Mouse (Mus musculus) natural killer cell, adult 2 months (primary cell): ENCODE results near the gene Acvrl1.
"Not testable (repeated sequence)": the region's sequence is repeated elsewhere in the genome, so short reads cannot be mapped to it uniquely, and the experiment has no call there.

Experiments used
- DNase-seq, 2 experiments: peaks; one replicate each; pipeline ENCODE4 v3.0.0; 2022; ENCODE audit warnings: low spot score in 2 of 2

Acvrl1 gene

DNA sequence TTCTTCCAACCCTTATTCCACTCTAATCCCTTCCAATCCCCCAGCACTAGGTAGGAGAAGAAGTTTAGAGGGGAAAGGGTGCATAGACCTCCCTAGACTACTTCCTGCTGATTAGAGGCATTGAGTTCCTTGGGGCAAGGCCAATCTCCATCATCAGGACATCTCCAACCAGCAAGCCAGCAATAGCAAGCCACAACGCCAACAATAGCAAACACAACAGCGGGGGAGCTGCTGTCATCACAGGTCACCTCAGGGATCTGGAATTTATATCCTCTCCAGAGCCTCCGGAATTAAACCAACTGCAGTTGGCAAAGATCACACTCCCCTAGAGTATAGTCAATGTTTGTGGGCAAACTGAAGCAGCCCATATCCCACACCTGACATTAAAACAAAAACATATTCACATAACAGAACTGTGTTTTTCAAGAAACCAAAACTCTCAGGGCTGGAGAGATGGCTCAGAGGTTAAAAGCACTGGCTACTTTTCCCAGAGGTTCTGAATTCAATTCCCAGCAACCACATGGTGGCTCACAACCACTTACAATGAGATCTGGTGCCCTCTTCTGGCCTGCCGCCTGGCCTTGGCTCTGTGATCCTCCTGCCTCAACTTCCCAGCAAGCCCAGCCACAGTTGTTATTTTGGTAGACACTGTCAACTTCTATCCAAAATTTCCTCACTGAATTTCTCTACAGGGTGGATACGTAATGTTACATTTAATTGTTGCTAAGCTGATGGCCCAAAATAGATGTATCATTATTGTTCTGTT is 20.2 kb upstream of the Acvrl1 start:
- no peak for DNase-seq

DNA sequence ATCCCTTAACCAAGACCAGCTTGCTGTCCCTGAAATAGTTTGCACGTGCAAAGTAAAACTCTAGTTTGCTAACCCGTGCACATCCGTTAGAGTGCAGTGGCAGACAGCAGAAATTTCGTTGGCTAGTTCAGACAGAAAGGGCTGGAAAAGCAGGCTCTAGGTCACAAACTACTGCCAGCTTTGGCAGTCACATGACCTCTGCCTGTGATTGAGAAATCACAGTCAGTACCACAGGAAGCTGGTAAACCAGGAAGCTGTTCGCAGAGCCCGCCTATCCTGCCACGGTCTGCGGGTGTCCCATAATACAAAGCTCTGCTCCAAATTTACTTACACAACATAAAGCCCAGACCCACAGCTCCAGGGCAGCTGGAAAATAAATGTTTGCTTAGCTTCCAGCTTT is 15.1 kb upstream of the Acvrl1 start:
- no peak for DNase-seq

DNA sequence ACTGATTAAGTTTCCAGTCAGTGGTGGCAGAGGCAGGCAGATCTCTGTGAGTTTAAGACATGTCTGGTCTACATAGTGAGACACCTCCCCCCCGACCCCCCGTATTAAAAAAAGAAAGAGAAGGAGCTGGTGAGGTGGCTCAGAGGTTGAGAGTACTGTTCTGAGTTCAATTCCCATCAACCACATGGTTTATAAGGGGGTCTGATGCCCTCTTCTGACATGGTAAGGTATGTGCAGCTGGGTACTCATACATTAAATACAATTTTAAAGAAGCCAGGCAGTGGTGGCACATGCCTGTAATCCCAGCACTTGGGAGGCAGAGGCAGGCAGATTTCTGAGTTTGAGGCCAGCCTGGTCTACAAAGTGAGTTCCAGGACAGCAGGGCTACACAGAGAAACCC is 14.5 kb upstream of the Acvrl1 start:
- not testable (repeated sequence) for DNase-seq

DNA sequence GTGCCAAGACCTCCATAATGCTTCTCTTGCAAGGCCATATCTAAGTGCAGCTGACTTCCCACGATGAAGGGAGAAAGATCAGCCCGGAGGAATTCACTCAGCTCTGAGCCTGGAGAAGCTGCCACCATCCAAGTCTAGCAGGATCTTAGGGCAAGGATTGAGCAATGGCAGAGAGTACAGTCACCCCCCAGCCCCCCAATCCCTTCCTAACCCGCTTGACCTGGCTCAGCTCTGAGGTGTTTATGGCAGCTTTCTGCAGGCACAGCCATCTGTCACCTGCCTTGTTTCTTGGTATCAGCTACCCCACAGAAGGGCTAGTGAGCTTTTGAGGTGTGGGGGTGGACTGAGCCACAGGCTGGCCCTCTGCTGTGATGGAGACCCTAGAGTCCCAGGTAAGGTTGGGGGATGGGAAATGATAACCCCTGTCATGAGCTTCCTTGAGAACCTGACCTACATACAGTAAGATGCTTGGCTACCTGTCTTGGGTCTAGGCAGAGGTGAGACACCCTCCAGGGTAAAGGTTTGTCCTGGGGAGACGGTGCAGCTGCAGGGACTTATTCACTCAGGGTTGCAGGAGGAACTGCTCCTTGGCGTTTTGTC is 12.7 kb upstream of the Acvrl1 start, which contains the start of gene Ankrd33:
Ankrd33 (plus strand) TSS at position 245 of the 600 bp plus-strand sequence.
- DNase-seq = no peak

DNA sequence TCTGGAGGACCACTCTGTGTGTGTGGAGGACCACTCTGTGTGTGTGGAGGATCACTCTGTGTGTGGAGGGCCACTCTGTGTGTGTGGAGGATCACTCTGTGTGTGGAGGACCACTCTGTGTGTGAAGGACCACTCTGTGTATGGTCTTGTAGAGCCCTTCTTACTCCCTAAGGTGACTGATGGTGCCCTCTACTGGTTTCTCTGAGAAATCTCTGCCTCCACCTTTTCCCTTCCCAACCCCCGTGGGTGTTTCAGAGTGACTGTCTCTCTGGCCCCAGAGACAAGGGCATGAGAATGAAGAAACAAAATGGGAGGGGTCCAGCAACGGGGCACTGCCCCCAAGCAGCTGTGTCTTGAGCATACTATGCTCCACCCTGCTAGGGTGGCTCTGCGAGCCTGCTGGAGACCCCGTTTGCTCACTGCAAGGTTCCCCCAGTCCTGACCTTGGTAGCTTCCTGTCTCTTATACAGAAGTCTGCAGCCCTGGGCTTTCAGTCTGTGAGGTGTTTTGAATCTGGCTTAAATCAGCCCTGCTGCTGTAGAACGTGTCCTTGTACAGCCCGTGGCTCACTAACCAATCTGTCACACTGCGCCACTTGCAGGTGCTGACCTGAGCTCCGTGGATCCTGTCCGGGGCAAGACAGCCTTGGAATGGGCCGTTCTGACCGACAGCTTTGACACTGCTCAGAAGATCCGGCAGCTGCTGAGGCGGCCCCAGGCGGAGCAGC is 9.8 kb upstream of the Acvrl1 start:
- DNase-seq = no peak

DNA sequence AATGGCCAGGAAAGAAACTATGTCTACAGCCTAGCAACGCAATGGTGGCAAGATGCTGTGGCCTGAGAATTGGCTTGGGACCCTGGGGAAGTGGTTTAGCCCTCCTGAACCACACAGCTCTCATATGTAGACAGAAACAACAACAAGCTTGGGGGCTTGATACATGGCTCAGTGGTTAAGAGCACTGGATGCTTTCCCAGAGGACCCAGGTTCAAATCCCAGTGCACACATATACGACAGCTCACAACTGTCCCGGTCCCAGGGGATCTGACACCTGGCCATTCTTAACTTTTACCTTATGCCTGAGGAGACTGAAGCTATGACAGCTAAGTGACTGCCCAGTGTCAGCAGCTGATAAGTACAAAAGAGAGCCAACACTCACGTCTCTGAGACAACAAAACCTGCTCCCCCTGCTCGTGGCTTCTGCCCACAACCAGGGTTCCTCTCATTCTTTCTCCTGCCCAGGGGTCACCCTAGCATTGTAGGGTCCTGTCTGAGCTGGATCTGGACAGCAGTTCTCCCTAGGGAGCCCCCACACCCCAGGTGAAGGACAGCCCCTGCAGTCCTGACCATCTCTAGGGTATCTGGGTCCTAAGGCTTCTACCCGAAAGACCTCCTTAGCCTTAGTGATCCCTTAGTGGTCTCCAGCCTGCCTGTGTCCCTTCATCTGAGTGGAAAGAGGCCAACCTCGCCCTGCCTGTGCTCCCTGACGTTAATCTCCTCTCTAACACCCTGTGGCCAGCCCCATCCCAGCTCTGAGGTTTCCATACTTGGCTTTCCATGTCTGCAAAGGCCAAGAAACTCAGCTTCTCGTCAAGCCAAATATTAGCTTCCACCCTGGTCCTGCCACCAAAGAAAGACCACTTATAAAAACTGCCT is 6.7 kb upstream of the Acvrl1 start:
- DNase-seq = no peak

DNA sequence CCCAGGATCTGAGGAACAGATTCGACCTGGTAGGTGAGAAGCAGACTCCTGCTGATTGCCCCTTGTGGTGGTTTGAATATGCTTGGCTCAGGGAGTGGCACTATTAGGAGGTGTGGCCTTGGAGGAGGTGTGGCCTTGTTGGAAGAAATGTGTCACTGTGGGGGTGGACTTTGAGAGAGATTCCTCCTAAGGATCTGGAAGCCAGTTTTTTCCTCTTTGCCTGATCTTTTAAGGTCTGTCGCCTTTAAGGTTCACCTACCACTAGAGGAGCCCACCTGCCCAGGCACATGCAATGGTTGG is 6.1 kb upstream of the Acvrl1 start:
- DNase-seq = no peak

DNA sequence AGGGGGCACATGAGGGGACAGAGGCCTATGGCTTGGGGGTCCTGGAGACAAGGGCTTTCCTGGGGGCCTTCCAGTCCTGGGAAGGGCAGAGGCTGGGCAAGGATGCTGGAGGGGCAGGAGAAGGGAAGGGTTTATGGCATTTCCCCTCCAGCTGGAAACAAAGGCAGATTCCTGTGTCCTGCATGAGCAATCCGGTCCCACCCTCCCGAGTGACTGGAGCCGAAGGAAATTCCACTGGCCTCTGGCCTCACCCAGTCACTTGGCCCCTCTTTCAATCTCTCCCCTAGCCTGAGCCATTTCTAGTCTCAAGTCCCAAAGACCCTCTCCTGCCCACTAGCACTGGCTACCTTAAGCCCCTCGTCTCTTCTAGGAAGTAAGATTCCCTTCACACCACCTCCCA is 5.1 kb upstream of the Acvrl1 start:
- DNase-seq = no peak

DNA sequence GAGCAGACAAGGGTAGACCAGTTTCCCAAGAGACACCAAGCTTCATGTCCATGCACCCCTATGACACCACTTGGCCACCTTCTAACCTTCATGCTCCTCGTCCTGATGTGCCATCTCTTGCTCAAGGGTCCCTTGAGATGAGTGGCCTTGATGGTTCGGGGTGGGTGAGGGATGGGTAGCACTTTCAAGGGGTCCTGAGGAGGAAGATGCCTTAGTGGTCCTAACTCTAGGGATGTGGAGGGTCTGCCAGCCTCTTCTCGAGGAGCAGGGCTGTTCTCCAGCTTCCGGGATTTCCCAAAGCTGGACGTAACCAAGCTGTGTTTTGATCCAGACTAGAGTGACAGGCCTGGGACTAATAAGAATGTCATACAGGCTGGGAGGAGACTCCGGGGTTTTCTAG is 2.8 kb upstream of the Acvrl1 start:
- no peak for DNase-seq

DNA sequence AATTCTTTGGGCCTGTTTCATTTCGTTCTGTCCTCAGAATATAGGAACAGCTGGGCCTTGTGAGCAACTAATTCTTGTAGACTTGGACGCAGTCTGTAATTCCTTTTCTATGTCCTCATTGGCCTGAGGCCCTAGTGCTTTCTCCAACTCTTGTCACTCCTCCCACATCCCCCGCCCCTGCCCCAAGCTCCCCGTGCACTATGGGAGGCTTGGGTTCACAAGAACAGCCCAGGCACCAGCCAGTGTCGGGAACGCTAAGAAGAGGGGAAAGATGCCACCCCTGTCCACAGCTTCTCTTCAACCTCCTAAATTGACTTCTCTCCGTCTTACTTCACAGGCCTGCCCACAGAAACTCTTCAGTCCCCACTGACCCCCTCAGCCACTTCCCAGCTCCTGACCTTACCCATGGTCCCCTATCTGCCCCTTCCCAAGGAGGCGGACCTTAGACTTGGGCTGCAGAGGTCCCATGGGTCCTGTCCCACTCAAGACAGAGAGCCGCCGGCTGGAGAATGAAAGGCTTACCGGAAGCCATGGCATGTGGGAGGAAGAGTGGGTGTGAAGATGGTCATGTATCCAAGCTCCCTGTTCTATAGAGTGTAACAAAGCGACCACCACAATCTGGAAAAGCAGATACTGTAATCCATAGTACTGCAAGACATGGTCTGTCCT is 1.3 kb upstream of the Acvrl1 start:
- DNase-seq = no peak

DNA sequence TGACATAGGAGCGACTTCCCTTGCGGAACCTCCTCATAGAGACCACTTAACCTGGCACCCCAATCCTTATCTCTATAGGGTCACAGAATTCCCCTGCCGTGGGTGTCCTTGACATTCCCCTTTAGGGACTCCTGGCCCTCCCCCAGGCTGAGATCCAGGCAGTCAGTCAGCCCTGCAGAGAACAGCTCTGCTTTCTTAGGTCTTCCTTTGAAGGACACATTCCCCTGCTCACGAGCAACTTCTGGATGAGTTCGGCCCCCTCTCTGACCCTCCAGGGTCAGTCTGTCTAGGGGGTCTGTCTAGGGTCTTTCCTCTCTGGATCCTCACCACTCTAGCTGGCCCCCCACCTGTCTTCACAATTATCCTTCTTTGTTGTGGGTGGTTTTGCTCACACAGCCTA is 1.1 kb downstream of the Acvrl1 start:
- no peak for DNase-seq

DNA sequence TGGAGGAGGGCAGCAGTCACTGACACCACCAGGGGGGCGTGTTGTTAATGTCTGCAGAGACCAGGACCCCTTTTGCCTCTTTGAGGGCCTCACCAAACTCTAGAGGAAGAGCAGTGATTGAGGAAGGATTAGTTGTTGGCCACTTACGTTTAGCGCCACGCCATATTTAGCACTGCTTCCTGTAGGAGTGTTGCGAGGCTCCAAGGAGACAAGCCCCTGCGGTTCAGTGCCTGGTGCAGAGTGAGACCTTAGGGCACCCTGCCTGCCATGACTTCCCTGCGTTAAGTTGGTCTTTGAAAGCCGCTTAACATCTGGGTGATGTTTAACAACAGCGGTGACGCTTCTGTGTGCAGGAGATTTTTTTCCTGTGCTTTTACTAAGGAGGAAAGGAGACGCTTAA is 3.2 kb downstream of the Acvrl1 start:
- no peak for DNase-seq

DNA sequence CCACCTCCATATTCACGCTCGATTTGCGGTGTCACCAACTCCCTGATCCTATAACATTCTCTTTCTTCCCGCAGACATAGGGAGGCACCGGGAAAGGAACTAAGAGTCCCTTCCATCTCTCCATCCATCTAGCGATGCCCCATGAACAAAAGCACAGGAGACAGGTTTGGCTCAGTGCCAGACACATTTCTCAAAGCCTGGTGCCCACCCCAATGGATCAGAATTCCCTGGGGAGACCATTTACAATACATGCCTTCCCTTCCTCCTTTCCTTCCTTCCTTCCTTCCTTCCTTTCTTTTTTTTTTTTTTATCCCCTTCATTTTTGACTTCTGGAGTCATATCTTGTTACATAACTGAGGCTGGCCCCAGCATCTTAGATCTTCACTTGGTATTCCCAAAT is 3.7 kb downstream of the Acvrl1 start:
- DNase-seq = no peak

DNA sequence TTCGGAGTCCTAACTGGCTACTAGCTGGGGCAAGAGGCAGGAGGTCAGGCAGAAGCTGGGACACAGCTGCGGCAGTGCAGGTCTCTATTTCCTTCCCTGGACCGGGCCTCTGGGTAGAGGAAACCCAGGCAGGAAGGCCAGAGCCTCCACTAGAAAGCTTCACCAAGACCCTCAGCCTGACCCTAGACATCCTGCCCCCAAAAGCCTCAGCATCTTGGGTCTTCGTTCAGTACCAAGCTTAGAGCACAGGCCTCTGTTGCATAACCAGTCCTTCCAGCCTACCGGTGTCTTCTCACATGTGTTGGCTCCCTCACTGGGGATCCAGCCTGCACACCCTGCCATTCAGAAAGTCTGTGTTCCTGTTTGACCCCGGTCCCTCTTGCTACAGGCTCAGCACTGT is 4.4 kb downstream of the Acvrl1 start:
- DNase-seq = no peak

DNA sequence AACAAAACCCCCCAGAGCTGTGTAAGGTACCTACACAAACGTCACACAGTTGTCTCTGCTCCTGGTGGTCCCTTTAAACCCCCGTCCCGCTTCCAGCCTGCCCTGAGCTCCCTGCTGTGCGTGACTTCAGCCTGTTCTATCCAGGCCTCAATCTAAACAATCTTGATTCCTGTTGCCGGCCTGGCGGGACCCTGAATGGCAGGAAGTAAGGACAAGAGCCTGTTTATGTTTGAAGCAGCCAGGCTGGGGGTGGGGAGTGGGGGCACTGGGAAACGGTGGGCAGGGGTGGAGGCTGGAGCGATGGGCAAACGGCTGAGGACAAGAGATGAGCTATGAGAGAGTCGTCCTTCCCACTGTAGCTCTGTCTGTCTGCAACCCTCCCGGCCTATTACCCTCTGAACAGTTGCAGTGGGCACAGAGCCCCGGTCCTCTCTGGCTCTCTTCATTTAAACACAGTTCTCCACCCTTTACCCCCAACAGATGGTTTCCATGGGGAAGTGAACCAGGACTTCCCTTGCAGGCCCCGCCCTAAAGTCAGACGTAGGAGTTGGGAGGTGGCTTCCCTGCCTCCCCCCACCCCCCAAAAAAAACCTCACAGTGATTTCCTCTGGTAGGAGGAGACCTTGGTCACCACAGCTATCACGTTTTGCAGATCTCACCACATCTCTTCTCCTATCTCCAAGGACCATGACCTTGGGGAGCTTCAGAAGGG is 5.8 kb downstream of the Acvrl1 start:
- DNase-seq = no peak

DNA sequence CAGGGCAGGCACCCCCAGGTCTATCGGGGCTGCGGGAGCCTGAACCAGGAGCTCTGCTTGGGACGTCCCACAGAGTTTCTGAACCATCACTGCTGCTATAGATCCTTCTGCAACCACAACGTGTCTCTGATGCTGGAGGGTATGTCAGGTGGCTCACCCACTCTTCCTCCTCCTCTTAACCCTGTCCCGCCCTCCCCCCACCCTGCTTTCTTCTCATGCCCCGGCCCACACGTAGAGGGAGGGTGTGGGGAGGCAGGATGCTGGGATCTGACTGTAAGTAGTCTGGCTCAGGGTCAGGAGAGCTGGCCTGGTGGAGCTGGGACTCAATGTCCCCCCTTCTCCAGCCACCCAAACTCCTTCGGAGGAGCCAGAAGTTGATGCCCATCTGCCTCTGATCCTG is 7.1 kb downstream of the Acvrl1 start:
- DNase-seq = no peak

DNA sequence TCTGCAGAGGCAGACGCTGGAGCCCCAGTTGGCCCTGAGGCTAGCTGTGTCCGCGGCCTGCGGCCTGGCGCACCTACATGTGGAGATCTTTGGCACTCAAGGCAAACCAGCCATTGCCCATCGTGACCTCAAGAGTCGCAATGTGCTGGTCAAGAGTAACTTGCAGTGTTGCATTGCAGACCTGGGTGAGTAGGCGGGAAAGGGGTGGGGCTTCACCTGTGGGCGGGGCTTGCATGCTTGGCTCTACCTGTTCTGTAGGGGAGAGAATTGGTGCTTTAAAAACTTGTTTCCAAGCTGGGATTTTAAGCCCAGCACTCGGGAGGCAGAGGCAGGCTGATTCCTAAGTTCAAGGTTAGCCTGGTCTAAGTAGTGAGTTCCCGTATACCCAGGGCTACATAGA is 9.1 kb downstream of the Acvrl1 start:
- DNase-seq = no peak

DNA sequence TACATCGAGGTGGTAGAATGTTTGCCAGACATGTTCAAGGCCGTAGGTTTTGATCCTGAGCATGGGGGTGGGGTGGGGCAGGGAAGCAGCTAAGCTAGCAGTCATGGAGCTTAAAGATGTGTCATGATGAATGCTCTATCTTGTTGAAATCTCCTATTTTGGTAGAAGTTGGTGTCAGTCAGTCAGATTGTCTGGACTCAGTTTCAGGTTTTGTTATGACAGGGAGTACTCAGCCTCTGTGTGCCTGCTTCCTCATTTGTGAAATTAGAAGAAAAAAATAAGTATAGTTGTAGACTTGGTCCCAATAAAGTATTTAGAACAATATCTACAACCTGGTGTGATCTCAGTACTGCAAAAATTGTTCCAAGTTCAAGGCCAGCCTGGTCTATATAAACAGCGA is 10.4 kb downstream of the Acvrl1 start:
- DNase-seq = no peak

DNA sequence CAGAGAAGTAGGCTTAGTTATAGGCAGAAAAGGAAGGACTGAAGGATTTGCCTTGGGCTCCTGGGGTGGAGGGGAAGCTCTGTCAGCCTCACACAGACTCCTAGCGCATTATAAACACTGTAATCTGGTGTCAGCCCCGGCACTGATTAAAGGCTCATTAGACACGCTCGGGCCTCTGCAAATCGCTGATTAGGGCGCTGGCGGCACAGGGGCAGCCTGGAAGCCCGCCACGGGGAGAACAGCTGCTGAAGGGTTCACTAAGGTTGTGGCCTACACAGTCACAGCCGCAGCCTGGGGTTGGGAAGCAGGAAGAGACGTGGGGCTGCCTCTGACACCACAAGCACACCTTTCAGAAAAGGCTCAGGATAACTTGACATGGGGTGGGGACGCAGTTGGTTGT is 11.6 kb downstream of the Acvrl1 start:
- no peak for DNase-seq

DNA sequence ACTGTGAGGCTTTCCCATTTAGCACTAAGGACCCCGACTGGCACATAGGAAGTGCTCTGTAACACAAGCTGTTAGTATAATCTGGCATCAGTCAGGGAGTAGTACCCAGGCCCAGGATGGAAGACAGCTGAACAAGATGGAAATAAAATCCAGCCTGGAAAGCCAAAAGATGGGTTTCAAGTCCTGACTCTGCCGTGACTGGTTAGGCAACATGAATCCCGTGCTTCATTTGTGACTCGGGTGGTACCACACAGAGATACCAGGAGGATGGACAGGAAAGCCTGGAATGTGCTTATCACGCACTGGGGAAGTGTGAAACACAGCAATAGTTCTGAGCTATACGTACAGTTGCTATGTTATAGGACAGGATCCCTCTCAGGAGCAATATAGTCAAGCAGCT is 12.3 kb downstream of the Acvrl1 start:
- DNase-seq = no peak

DNA sequence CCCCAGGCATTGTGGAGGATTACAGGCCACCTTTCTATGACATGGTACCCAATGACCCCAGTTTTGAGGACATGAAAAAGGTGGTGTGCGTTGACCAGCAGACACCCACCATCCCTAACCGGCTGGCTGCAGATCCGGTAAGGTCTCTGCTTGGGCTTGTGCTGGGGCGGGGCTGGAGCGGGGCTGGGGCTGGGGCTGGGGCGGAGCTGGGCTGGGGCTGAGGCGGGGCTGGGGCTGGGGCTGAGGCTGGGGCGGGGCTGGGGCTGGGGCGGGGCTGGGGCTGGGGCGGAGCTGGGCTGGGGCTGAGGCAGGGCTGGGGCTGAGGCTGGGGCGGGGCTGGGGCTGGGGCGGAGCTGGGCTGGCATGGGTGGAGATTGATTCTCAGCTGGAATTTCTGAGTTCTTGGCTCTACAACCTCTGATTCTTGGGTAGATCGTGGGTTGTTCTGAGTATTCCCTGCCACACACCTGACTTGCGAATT is 12.8 kb downstream of the Acvrl1 start:
- no peak for DNase-seq
